Mouse (Mus musculus) retina, postnatal 1 day (tissue): ENCODE results near the gene Ppm1h.

Experiments
- DNase-seq: peaks from one replicate; pipeline ENCODE4 v3.0.0-alpha.2; 2012

Ppm1h gene

DNA sequence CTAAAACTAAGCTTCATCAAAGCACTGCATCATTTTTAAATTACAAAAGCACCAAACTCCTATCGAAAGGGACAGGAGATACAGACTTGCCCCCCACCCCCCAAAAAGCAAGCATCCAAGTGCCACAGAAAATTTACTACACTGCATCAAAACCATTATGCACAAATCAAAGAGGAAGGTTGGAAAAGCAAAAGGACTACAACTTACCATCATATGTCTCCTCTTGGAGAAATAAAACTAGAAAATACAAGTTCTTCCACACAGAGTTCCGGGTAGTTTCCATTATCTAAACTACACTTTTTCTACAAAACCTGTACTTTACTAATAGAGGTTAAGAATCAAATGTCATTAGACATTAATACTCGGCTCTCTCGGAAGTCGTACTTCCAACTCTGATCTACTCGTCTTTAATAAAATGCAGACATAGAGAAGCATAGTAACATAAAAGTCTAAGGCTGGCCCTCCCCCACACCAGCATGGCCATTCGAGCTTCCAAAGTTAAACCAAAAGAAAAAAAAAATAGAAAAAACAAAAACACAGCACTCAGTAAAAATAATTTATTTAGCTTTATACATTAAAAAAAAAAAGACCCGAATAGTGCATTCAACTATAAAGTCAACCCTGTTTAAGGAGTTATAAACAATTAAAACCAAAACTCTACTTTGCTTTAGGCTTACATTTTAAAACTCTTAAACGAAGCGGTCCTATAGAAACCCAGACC, 306.1 kb downstream of the Ppm1h start:
- DNase-seq, result no peak

DNA sequence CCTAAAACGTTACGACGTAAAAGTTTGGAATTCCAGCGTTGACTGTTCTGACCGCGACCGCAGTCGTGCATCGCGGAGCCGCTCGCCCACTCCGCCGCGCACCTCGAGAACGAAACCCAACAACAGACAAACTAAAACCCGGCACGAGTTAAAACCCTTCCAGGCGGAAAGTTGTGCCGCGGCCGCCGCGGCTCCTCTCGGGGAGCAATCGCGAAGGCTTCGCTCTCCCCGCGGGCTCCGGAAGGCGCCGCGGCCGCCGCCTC, 306.6 kb downstream of the Ppm1h start:
- DNase-seq, result no peak

DNA sequence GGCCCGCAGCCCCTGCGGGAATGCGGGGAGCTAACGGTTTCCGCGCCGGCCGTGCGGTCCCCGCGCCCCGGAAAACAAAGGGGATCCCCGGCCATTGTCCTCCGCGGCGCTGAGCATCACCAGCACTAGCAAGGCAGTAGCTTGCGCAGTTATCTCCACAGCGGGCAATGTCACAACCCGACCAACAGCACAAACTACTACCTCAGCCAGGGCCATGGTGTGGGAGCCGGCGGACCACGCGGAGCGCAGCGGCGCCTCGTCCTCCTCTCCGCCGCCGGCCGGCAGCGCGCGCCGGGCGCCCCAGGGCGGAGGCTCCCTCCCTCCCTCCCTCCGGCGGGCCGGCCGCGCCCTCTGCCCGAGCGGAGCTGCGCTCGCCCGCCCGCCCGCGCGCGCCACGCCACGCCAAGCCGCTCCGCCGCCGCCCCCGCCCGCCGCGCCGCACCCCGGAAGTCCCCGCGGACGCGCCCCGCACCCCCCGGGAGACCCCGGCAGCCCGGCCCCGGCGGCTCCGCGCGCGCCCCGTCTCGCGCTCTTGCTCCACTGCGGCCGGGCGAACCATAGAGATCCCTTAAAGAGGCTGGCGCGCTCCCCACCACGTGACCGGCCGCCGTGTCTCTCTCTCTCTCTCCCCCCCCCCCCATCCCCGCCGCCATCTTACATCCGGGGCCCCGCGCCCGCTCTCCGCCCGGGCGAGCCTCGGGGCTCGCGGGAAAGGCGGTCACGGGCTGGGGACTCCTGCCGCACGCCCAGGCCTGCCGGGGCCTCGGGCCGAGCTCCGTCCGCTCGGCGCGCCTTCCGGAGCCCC, 307.2 kb downstream of the Ppm1h start:
- DNase-seq, result peak; percentile 94

DNA sequence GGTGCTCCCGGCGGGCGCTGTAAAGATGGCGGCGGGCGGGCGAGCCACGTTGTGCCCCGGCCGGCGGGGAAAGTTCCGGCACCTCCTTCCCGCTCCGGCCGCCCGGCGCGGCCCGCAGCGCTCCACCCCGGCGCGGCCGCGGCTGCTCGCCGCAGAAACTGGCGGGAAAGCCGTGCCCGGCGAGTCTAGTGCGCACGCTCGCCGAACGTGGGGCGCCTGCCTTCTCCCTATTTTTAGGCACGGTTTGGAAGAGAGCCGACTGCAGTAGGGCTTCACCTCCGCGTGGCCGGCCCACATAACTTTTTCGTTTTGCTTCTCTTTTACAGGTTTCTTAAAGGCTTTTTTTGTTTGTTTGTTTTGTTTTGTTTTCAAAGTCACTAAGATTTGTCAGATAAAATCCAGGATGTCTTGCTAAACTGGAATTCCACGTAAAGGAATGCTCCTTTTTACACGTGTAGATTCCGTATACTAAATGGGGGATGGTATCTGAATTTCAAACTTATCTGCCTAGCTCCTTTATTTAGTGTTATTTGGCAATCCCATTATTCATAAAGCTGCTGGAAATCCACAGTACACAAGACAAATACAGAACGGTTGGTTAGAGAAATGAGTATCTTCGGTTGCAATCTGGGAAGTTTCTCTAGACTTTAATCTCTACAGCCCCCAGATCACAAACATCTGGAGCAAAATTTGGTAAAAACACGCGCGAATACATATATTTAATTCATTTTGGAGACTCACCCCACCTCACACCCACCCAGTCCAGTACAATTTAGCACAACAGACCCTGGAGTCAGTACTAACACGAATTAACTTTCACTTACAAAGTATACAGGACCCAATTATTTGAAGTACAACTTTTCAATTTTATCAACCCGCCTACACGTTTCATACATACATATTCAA, 308.0 kb downstream of the Ppm1h start:
- peak; percentile 86 for DNase-seq

DNA sequence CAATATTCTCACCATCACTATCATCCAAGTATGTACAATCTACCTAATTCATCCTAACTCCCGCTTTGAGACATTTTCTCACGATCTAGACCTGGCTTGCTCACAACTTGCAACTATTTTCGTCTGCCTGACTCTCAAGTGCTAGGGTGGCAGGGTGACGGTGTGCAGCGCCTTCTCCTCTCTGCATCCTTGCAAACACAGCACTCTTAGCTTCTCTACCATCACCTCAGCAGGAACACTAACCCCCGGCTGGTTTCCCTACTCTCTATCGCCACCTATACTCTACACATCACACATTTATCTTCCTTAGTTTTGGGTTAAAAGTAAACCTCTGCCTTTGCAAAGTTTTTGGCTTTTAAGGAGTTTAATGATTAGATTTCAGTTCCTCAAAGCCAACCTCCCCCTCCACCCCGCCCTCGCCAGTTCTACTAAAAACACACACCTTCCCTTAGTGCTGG, 309.1 kb downstream of the Ppm1h start:
- peak; percentile 76 for DNase-seq

DNA sequence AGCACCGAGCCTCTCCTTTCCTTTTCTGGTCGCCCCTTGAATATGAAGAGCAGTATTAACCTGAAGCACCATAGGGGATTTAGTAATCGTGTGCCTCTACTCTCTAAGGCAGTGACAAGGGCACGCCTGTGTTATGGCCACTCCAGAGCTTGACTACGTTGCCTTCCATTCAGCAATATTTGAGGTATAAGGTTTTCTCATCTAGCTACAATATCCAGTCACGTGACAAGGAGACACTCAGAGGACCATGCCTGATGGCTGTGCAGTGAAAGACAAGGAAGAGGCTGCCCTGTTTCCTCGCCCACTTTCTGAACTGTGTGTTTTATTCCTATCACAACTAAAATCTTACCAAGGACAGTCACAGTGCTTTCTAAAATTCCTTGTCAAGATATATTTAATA, 309.8 kb downstream of the Ppm1h start:
- no peak for DNase-seq

DNA sequence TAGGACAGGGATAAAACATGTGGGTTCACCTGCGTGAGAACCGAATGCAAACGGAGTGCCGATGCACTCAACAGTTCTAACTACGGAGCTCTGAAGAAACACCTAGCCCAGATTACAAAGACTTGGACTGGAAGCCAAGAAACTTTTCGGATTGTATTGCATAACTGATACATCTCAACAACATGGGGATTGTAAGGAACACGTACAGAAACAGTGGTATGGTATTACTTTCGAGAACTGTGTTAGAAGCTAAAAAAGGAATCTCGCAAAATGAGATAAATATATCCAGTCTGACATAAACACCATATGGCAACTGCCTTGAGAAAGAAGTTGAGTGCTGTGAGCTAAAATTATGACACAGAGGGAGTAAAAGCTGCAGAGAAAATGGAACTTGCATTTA, 311.4 kb downstream of the Ppm1h start:
- DNase-seq, result no peak

DNA sequence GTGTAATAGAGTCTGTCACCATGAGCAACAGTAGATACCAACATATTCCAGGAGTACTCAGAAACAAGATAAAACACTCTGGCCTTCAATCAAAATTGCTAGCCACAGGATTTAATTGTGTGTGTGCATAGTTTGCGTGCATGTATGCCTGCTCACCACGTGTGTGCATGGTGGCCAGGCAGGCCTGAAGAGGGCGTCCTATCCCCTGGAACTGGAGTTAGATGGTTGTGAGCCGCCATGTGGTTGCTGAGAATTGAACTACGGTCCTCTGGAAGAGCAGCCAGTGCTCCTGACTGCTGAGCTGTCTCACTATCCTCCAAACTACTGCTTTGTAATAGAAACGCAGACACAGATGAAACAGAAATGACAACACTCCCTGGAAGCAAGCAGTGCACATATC, 312.0 kb downstream of the Ppm1h start:
- no peak for DNase-seq

DNA sequence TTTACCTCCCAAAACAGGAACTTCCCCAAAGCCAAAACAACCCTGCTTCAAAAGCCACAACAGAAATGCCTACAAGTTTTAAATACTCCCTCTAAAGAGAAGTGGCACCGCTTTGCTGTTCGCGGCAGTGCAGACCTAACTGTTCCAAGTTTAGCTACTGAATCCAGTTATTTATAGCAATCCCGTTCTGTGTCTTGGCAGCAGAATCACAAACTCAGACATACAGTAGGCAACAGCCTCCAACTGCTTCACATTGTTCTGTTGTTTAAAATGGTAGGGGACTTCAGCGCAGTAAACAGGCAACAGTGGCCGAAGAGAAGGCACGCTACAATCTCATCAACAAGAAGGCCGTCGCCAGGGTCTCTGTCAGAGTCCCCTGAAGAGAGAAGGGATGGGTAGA, 312.5 kb downstream of the Ppm1h start:
- no peak for DNase-seq

DNA sequence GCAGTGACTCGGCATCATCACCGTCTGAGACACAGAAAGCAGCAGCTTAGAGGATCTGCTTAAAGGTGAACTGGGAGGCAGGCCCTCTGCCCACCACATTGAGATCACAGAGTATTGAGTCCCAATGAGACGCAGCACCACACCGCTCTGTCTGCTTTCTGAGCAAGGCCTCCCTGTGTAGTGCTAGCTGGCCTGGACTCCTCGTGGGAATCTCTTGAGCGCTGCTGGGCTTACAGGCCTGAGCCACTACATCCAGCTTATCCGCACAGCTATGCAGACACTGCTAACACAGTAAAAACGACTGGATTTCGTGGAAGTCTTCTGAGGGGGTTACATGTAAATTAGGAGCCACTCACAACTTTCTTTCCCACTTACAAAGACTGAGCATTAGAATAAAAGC, 313.1 kb downstream of the Ppm1h start:
- DNase-seq, result no peak

DNA sequence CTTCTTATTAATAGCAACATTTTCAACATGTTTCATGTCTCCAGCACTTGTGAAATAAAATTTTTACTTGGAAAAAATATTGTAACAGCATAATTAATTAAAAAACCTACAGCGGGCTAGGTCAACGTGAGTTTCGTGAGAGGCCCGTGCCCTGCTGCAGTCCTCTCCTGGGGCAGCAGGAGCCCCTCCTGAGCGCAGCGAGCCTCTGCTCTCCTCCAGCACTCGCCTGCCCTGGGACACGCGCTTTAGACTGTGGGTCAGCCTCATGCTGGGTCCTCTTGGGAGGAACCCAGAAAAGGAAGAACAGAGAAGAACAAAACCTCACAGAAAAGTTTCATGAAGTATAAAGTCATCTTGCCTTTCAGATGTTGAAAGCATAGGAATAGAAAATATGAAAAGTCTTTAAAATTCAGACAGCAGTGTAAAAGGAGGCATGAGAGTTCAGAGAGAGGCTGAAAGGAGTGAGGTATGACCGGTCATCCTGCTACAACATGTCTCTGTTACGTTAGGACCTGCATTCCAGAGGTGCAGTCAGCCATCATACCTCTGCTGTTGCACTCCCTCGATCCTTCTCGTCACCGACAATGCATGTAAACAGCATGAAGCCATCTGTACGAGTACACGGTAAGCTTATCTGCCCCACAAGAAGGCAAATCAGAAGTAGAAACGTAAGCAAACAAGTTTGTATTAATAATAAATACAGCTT, 316.0 kb downstream of the Ppm1h start:
- DNase-seq, result no peak
